Mouse (Mus musculus) C2C12 (cell line): ENCODE measurements around the gene Krt32. TPM values are rescaled to one million over a fixed set of nuclear protein-coding genes. Genes with fewer than 3 reads are reported as not detected.

ENCODE experiments used
- H3K27me3 ChIP-seq: one replicate; pipeline ENCODE4 v1.6.1; 2011; ENCODE audit not compliant: control insufficient read depth, insufficient read depth, insufficient read length
- H3K36me3 ChIP-seq: one replicate; pipeline ENCODE4 v1.6.1; 2011; ENCODE audit not compliant: control insufficient read depth, insufficient read depth
- H3K4me3 ChIP-seq: one replicate; pipeline ENCODE4 v1.5.1; 2011; ENCODE audit warnings: mild to moderate bottlenecking, control low read depth; ENCODE audit not compliant: poor library complexity, insufficient read depth, severe bottlenecking
- H3K79me2 ChIP-seq: one replicate; pipeline ENCODE4 v1.6.1; 2011; ENCODE audit not compliant: control insufficient read depth, insufficient read depth
- H3K79me3 ChIP-seq: one replicate; pipeline ENCODE4 v1.6.1; 2011; ENCODE audit warnings: low read depth, control low read depth
- H3ac ChIP-seq: one replicate; pipeline ENCODE3; 2011; ENCODE audit warnings: low read depth; ENCODE audit not compliant: control insufficient read depth, insufficient read length
- CEBPB ChIP-seq: IDR thresholded peaks from one replicate; pipeline ENCODE4 v1.6.1; 2011; ENCODE audit warnings: low read depth, mild to moderate bottlenecking, control low read depth, moderate library complexity
- CTCF ChIP-seq: IDR thresholded peaks from one replicate; pipeline ENCODE4 v1.5.1; 2011; ENCODE audit not compliant: control insufficient read depth, insufficient read depth, insufficient read length
- FOSL1 ChIP-seq: IDR thresholded peaks from one replicate; pipeline ENCODE4 v1.8.0; 2011; ENCODE audit warnings: mild to moderate bottlenecking, low read length; ENCODE audit not compliant: poor library complexity, insufficient read depth, severe bottlenecking
- MAX ChIP-seq: IDR thresholded peaks from one replicate; pipeline ENCODE4 v1.6.1; 2011; ENCODE audit warnings: mild to moderate bottlenecking, control low read depth
- MYOD1 ChIP-seq: IDR thresholded peaks from one replicate; pipeline ENCODE4 v1.6.1; 2011; ENCODE audit warnings: low read depth; ENCODE audit not compliant: control insufficient read depth, insufficient read length
- MYOG ChIP-seq: IDR thresholded peaks from one replicate; pipeline ENCODE4 v1.6.1; 2011; ENCODE audit not compliant: control insufficient read depth, insufficient read length; ENCODE audit errors: extremely low read depth
- USF1 ChIP-seq: IDR thresholded peaks from one replicate; pipeline ENCODE4 v1.6.1; 2011; ENCODE audit warnings: low read depth, mild to moderate bottlenecking, control low read depth, moderate library complexity
- polyA plus RNA-seq: library from polyadenylated mRNA; unstranded; fragments of >200 nt; fragmentation: generic; extraction: Trizol; gene quantifications from one replicate; pipeline ENCODE4 v1.2.1, GENCODE M21; 2012; ENCODE audit warnings: missing spikeins

Krt32 gene
- polyA plus RNA-seq, 1 experiment: not detected

DNA sequence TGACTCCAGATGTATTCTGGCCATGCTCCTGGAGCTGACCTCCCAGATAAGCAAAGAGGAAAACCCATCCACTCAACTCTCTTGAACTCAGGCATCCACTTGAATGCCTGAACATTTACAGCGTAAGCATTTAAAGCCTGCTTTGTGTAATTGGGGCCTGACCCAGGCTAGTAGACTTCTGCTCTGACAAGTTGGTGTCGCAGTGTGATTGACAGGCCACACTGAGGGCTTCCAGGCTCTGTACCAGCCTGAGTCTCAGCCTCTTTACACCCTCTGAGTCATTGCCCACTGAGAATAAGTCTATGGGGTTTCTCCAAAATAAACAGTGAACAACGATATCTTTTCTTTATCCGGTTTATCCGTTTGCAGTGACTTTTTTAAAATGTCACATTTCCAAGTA, 32.3 kb upstream of the Krt32 start:
- Histone ChIP-seq H3K36me3 (no peaks in the 10 kb centered on the region), H3K79me3 (no peaks in the 10 kb centered on the region)

DNA sequence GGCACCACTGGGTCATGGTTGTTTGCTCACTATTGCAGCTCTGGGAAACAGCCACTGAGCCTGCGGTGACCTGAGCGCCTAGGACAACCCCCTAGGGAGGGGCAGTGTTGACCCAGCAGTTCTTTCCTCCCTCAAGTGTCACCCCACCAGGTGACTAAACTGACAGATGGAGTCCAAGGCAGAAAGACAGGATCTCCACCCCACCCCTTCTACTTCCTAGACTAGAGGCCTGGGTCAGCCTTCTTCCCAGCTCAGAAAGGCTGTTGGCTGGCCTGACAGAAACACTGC, 25.7 kb upstream of the Krt32 start:
- H3K79me2 ChIP-seq: no peaks in the 10 kb centered on the region
- no peak overlapping the region for H3K4me3 ChIP-seq
- no peaks in the 10 kb centered on the region for H3K79me3 ChIP-seq
- H3K36me3 ChIP-seq: no peaks in the 10 kb centered on the region
- H3ac ChIP-seq: no peak overlapping the region
- peak; percentile 87 for TF ChIP-seq MYOD1
- no peak for TF ChIP-seq MAX
- H3K27me3 ChIP-seq: no peaks in the 10 kb centered on the region

More for the DNA sequence above, 32.3 kb upstream of the Krt32 start:
- Histone ChIP-seq H3K27me3 (no peaks in the 10 kb centered on the region), H3K4me3 (no peak overlapping the region), H3ac (no peak overlapping the region), H3K79me2 (no peaks in the 10 kb centered on the region)
- TF ChIP-seq CTCF (no peak), FOSL1 (peak; percentile 43), MYOG (no peak), CEBPB (no peak), MYOD1 (peak; percentile 54)

DNA sequence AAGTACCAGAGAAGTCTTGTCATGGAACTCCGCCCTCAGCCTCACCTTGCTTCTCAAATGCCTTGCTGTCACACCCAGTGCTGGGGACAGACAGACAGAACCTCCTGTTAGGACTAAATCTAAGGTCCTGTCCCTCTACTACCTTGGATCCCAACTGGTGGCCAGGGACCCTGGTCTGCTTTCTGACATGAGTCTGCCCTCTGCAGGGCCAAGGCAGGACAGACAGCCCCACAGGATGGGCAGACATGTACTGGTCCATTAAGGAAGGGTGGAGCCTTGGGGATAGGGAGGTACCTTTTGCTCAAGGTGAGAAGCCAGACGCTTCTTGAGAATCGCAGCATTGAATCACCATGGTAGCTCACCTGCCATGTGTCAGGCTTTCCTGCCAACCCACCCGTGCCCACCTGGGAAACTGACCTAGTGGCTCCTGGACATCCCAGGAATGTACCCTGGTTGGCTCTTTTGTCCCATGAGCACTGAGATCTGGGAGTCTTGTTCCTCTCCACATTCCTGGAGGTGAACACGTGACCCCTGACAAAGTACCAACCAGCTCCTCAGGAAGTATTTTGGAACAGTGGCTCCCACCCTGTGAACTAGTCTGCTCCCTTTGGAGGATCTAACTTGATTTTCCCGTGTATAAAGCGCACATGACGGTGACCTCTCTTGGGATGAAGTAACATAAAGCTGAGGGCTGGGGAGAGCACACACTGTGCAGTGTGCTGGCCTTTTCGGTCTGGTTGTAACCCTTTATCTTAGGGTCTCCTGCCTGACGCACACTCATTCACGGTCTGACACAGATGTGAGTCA, 25.1 kb upstream of the Krt32 start:
- no peak overlapping the region for H3ac ChIP-seq
- peak; percentile 45 for TF ChIP-seq CEBPB
- peak; percentile 91 for TF ChIP-seq USF1
- peak; percentile 82 for TF ChIP-seq FOSL1
- peak; percentile 57 for TF ChIP-seq MAX
- TF ChIP-seq MYOD1: no peak
- no peak for TF ChIP-seq CTCF
- H3K36me3 ChIP-seq: no peaks in the 10 kb centered on the region

DNA sequence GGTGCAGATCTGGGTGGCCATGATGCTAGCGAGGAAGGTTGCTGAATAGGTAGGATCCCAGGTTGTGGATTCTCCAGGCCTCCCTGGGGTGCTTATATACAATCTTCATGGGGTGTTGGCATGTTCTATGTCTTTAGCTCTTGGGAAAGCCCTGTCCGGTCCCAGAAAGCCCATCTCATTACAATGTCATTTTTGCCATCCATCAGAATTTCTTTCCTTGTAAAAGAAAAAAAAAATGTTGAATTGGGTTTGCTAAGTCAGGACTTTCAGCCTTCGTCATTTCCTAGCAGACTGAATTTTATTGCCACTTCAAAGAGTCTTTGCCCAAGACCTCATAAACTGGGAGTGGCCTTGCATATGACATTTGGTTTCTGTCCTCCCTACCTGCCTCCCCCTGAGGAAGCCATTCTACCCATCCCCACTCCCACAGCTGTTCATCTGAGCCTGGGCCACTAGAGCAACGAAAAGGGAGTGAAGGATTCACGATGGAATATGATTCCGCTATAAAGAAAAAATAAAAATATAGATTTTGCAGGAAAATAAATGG, 17.6 kb upstream of the Krt32 start, which contains the start of gene Krt36:
Gene Krt36 (minus strand): TSS at position 51 of the 547 bp plus-strand sequence.
- no peaks in the 10 kb centered on the region for H3K27me3 ChIP-seq
- TF ChIP-seq MYOG (no peak), MYOD1 (no peak), MAX (no peak), USF1 (no peak), CTCF (no peak), FOSL1 (no peak), CEBPB (no peak)
- H3K4me3 ChIP-seq: no peak within 1 kb of the TSS
- no peaks in the 10 kb centered on the region for H3K36me3 ChIP-seq
- no peaks in the 10 kb centered on the region for H3K79me2 ChIP-seq
- H3K79me3 ChIP-seq: no peaks in the 10 kb centered on the region
- H3ac ChIP-seq: no peak within 1 kb of the TSS

More for the DNA sequence above, 25.1 kb upstream of the Krt32 start:
- no peak overlapping the region for H3K4me3 ChIP-seq
- H3K79me2 ChIP-seq: no peaks in the 10 kb centered on the region
- no peaks in the 10 kb centered on the region for H3K79me3 ChIP-seq
- no peaks in the 10 kb centered on the region for H3K27me3 ChIP-seq

DNA sequence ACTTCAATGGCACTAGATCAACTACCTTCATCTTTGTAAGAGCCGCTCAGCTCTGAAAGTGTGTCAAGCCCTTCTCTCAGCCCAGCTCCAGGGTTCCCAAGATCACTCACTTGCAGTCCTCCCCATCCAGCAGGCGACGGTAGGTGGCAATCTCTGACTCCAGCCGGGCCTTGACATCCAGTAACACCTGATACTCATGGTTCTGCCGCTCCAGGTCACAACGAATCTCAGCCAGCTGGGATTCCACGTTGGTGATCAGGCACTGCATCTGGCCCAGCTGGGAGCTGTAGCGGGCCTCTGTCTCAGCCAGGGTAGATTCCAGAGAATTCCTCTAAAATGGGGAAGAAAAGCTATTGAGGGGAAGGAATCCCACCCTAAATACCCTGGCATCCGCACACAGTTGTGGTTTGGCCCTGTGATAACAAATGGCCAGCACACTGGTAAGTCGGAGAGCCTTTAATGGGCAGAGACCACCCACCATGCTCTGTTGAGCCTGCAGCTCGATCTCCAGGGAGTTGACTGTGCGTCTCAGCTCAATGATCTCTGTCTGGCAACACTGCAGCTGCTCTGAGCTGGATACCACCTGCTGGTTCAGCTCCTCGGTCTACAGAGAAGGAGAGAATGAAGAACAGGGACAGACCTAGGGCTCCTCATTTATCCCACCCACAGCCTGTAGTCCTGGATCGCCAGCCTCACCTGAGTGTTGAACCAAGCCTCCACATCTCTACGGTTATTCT, 14.8 kb upstream of the Krt32 start:
- no peak overlapping the region for H3K4me3 ChIP-seq
- H3K79me2 ChIP-seq: no peaks in the 10 kb centered on the region
- no peaks in the 10 kb centered on the region for H3K79me3 ChIP-seq
- H3K36me3 ChIP-seq: no peaks in the 10 kb centered on the region
- TF ChIP-seq CEBPB (no peak), MYOG (no peak), MYOD1 (no peak), FOSL1 (no peak), MAX (no peak), USF1 (no peak), CTCF (no peak)
- H3K27me3 ChIP-seq: peaks cover under 1% of the 10 kb centered on the region
- H3ac ChIP-seq: no peak overlapping the region
